Mouse (Mus musculus): ENCODE data around the gene Kcnj8. TPM values are rescaled to one million over a fixed set of nuclear protein-coding genes. Genes with fewer than 3 reads are reported as not detected.

Kcnj8 gene
- polyA plus RNA-seq, 1 experiment from 2014 or later: 2.4 TPM

DNA sequence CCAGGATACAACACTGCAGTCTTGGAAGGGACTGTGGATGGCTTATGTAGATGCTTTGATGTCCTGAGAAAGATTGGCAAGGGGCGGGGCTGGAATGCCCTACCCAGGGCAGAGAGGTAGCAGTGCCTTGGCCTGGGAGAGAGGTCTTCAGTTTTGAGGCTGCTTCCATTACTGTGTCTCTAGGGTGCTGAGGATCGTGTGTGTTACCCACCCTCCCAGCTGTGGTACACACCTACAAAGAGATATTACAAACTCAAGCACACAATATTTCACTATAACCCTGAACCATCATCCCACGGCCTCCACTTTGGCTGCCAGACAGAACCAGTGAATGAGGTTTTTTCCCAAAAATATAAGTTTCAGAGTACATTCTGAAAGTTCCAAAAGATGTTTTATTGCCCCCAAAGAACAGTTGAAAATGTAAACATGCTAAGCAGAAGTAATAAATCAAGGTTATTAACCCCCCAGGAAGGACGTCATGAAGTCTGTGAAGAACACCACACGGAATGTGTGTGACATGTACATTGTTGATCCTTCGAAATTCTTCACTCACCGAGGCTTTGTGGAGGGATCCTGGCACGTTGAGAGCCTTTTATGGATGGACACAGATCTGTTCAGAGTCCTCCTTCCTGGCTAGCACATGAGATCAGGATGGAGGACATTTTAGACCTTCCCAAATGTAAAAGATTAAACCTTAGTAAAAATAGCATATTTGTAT lies 29.2 kb downstream of the Kcnj8 start:
- no peak overlapping the region for H3K4me3 ChIP-seq
- H3K4me1 ChIP-seq (replicated peaks): no peaks in the 10 kb centered on the region
- no peaks in the 10 kb centered on the region for H3K9me3 ChIP-seq
- 88% methylated on average over 8 of the region's 8 CpGs for WGBS
- DNase-seq (ENCODE audit: low spot score): no peak
- no peak overlapping the region for H3K27ac ChIP-seq
- H3K36me3 ChIP-seq: no peaks in the 10 kb centered on the region
- no peaks in the 10 kb centered on the region for H3K27me3 ChIP-seq (ENCODE audit: insufficient read depth, poor library complexity, severe bottlenecking)

DNA sequence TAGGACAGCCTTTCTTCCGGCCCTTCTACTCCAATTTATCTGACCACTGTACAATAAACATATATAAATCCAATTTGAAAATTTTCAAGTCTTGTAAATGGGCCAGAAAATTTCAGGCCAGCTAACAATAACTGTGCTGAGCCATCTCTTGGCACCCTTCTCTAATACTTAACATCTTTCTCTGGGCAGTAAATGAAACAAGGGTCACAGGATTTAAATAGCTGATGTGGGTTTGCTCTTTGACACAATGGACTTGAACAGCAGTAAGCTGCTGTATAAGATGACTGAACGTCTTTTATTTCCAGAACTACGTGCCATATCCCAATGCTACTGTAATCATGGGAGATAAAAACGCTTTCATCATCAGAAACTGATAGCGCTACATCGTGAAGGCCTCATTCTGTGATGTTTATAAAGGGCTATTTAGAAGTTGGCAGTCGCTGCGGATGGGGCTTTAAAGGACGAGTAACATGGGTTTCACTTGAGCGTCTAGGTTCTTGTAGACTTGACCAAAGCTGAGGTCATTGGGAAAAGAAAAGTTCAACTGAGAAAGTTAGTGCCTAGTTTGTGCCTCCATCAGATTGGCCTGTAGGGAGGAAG lies 30.8 kb downstream of the Kcnj8 start:
- no peak overlapping the region for H3K4me3 ChIP-seq
- H3K36me3 ChIP-seq: no peaks in the 10 kb centered on the region
- H3K9me3 ChIP-seq: no peaks in the 10 kb centered on the region
- no peaks in the 10 kb centered on the region for H3K27me3 ChIP-seq (ENCODE audit: insufficient read depth, poor library complexity, severe bottlenecking)
- 91% methylated on average over 10 of the region's 10 CpGs for WGBS
- DNase-seq (ENCODE audit: low spot score): no peak
- H3K27ac ChIP-seq: no peak overlapping the region
- H3K4me1 ChIP-seq (replicated peaks): no peaks in the 10 kb centered on the region

DNA sequence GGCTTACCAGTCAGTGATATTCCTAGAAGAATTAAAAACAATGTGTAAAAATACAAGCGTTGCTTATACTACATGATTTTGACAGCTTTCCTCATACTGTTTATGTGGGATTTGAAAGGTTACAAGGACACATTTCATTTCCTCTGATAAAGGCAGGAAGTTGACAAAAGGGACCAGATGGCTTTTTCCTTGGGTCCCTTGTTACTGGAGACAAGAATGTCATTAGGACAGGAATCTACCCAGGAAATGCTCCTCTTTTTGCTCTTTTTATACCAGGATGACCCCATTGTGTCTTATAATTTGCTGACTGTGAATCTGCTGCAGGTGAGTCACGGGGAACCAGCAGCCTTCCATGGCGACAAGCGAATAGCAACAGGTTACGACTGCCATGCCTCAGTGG lies 31.3 kb downstream of the Kcnj8 start:
- no peak for DNase-seq (ENCODE audit: low spot score)
- no peak overlapping the region for H3K4me3 ChIP-seq
- no peaks in the 10 kb centered on the region for H3K27me3 ChIP-seq (ENCODE audit: insufficient read depth, poor library complexity, severe bottlenecking)
- no peak overlapping the region for H3K27ac ChIP-seq
- WGBS: 88% methylated on average over 5 of the region's 5 CpGs
- H3K9me3 ChIP-seq: no peaks in the 10 kb centered on the region
- no peaks in the 10 kb centered on the region for H3K36me3 ChIP-seq
- no peaks in the 10 kb centered on the region for H3K4me1 ChIP-seq (replicated peaks)

DNA sequence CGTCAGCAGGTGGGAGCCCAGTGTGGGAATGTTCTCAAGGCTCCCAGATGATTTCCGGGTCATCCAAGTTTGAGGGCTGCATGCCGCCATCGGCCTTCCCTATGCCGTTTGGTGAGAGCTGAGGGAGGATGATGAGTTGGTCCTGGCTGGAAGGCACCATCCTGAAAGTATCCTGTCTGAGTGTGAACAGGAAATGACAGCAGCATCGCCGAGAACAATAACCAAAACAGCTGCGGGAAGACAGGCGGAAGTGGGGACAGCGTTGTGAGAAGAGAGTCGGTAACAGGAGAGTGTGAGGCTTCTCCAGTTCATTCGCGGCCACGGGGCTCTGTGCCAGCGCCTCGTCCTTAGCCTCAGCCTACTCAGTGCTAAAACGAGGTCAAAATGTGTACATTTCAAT lies 32.9 kb downstream of the Kcnj8 start:
- no peak overlapping the region for H3K27ac ChIP-seq
- no peaks in the 10 kb centered on the region for H3K27me3 ChIP-seq (ENCODE audit: insufficient read depth, poor library complexity, severe bottlenecking)
- H3K36me3 ChIP-seq: no peaks in the 10 kb centered on the region
- no peak for DNase-seq (ENCODE audit: low spot score)
- no peak overlapping the region for H3K4me3 ChIP-seq
- no peaks in the 10 kb centered on the region for H3K4me1 ChIP-seq (replicated peaks)
- 0 out of 2 replicates have a peak, but pooled peaks cover 4% of the 10 kb centered on the region for H3K9me3 ChIP-seq
- WGBS: 88% methylated on average over 17 of the region's 17 CpGs

DNA sequence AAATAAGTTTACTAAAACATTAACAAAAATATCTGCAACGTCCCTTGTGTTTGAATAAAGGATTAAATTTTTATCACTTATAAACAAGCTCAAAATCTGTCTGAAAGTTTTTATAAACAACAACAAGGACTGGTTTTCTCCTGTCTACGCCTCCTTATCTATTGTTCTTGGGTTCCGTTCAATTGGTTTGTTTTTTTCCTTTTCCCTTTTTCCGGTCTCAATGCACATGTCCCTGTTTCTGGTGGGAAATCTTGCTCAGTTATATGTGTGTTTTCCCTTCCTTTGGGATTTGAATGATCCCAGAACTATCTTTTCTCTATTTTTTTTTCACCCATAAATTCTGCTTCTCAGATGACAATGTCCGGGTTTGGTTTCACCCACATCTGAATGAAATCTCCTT lies 38.0 kb downstream of the Kcnj8 start:
- H3K36me3 ChIP-seq: no peaks in the 10 kb centered on the region
- H3K9me3 ChIP-seq: 0 out of 2 replicates have a peak, but pooled peaks cover 4% of the 10 kb centered on the region
- no peaks in the 10 kb centered on the region for H3K4me1 ChIP-seq (replicated peaks)
- 84% methylated on average over 5 of the region's 5 CpGs for WGBS
- H3K27me3 ChIP-seq (ENCODE audit: insufficient read depth, poor library complexity, severe bottlenecking): no peaks in the 10 kb centered on the region
- H3K27ac ChIP-seq: no peak overlapping the region
- DNase-seq (ENCODE audit: low spot score): no peak
- no peak overlapping the region for H3K4me3 ChIP-seq

DNA sequence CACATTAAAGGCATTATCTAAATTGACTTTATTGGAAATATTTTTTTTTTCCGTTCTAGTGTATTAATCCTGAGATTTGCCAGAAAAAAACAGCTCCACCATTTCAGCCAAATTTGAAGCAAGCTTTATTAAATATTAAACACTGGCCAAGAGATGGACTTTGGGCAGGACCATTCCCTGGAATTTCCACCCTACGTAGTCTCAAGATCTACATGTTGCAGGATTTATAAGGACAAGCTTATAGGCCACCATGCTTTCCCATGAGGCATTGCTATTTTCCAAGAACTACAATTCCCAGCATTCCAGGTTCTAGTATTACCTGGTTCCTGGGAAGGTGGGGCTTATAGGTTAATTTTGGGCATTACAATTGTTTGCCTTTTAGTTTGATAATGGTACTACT lies 38.7 kb downstream of the Kcnj8 start:
- Histone ChIP-seq H3K27me3 (ENCODE audit: insufficient read depth, poor library complexity, severe bottlenecking) (no peaks in the 10 kb centered on the region), H3K4me3 (no peak overlapping the region), H3K27ac (no peak overlapping the region), H3K4me1 (replicated peaks) (no peaks in the 10 kb centered on the region), H3K36me3 (no peaks in the 10 kb centered on the region), H3K9me3 (0 out of 2 replicates have a peak, but pooled peaks cover 4% of the 10 kb centered on the region)
- WGBS: 95% methylated on average over 2 of the region's 2 CpGs
- DNase-seq (ENCODE audit: low spot score): no peak

DNA sequence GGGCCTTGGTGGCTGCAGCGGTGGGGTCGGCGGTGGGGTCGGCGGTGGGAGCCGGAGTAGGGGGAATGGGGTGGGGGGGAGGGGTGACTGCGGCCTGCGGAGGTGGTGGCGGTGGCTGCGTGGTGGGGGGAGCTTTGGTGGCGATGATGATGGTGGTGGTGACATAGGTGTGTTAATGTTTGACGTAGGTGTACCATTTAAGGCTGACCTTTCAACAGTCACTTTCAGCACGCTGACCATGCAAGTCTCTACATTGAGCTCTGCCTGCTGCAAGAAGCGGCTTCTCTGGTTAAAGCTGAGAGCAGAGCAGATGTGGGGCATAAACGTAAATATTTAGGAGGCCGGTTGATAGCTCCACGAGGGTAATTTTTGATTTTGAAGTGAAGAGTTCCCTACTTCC lies 39.3 kb downstream of the Kcnj8 start:
- Histone ChIP-seq H3K27me3 (ENCODE audit: insufficient read depth, poor library complexity, severe bottlenecking) (no peaks in the 10 kb centered on the region), H3K4me3 (no peak overlapping the region), H3K4me1 (replicated peaks) (no peaks in the 10 kb centered on the region), H3K9me3 (0 out of 2 replicates have a peak, but pooled peaks cover 4% of the 10 kb centered on the region), H3K36me3 (no peaks in the 10 kb centered on the region), H3K27ac (no peak overlapping the region)
- DNase-seq (ENCODE audit: low spot score): no peak
- WGBS: 94% methylated on average over 17 of the region's 17 CpGs

DNA sequence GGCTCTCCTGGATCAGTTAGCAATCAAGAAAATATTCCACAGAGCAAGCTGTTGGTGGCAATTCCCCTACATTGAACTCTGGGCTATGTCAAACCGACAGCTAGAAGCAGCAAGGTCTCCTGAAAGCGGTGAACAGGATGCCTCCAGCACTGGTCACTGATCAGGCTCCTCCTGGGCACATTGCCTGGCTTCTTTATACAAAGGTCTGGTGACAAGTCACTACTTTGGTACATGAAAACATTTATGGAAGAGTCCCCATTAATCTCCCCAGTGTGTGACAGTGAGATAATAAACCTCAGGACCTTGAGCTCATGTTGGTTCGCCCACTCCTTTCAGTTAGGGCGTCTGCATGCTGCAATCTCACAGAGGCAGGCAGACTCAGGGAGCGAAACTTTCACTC lies 41.0 kb downstream of the Kcnj8 start:
- Histone ChIP-seq H3K27ac (no peak overlapping the region), H3K4me3 (no peak overlapping the region), H3K4me1 (replicated peaks) (no peaks in the 10 kb centered on the region), H3K9me3 (0 out of 2 replicates have a peak, but pooled peaks cover 4% of the 10 kb centered on the region), H3K36me3 (no peaks in the 10 kb centered on the region), H3K27me3 (ENCODE audit: insufficient read depth, poor library complexity, severe bottlenecking) (no peaks in the 10 kb centered on the region)
- 88% methylated on average over 5 of the region's 5 CpGs for WGBS
- DNase-seq (ENCODE audit: low spot score): no peak

DNA sequence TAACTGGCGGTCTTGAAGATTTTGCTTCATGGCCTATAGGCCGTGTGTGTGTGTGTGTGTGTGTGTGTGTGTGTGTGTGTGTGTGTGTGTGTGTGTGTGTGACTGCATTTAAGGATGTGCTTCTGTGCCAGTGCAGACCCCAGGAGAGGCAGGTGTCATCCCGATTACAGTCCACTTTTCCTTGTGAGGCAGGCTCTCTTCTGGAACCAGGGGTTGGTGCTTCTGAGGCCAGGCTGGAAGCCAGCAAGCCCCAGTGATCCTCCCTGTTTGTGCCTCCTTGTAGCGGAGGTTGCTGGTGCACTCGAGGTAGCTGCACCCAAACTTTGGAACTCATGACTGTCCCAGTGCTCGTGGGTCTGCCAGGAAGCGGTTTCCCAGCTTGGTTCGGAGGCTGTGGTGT lies 41.7 kb downstream of the Kcnj8 start:
- 91% methylated on average over 8 of the region's 8 CpGs for WGBS
- no peak for DNase-seq (ENCODE audit: low spot score)
- Histone ChIP-seq H3K4me3 (no peak overlapping the region), H3K27ac (no peak overlapping the region), H3K9me3 (0 out of 2 replicates have a peak, but pooled peaks cover 3% of the 10 kb centered on the region), H3K4me1 (replicated peaks) (no peaks in the 10 kb centered on the region), H3K27me3 (ENCODE audit: insufficient read depth, poor library complexity, severe bottlenecking) (no peaks in the 10 kb centered on the region), H3K36me3 (no peaks in the 10 kb centered on the region)

DNA sequence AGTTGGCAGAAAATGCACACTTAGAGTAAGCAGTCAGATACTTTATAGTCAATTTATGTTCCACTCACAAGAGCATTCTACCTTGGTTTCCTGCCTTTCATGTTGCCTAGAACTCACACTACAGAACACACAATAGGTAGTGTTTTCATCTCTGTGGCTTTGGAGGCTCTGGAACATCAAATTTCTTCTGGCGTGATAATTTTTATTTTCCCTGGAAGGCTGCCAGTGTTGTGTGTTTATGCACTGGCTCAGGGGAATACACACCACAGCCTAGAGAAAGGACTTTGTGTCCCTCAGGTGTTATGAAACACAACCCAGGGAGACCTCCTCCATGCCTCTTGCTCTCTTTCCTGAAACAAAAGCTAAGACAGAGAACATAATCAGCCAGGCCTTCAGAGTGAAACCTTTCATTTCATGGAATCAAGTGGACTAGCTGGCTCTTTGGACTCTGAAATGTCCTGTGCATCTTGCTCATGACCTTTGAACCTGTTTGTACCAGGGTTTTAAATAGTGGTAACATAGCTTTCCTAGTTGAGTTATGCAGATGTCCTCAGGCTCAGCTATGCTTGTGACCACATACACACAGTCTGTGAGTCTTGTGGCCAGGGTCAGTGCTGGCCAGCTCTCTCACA lies 43.4 kb downstream of the Kcnj8 start:
- Histone ChIP-seq H3K27ac (no peak overlapping the region), H3K36me3 (no peaks in the 10 kb centered on the region), H3K9me3 (no peaks in the 10 kb centered on the region), H3K4me3 (no peak overlapping the region), H3K4me1 (replicated peaks) (no peaks in the 10 kb centered on the region), H3K27me3 (ENCODE audit: insufficient read depth, poor library complexity, severe bottlenecking) (no peaks in the 10 kb centered on the region)
- WGBS: 79% methylated on average over 1 of the region's 1 CpGs
- no peak for DNase-seq (ENCODE audit: low spot score)

DNA sequence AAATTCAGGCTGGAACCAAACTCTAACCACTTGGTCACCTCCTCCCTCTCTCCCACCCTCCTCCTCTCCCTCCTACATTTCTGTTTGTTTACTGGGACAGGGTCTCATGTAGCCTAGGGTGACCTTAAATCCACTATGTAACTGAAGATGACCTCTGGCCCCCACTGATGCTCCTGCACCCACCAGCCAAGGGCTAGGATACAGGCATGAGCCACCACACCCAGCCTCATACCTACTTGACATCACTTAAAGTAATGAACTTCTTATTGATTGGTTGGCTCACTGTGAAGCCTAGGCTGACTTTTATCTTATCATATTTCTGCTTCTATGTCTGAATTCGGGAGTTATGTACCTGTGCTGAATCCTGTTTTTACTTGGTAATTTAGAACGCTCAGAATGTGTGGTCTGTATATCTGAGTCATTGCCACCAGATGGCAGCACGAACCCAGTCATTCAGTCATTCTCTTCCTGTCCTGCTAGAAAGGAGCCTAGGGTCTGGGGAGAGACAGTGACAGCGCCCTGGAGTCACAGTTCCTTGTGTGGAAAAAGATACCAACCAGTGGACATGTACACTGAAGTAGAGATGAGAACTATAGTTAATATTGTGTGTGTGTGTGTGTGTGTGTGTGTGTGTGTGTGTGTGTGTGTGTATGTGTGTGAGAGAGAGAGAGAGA lies 46.6 kb downstream of the Kcnj8 start:
- H3K27ac ChIP-seq: no peak overlapping the region
- no peaks in the 10 kb centered on the region for H3K36me3 ChIP-seq
- DNase-seq (ENCODE audit: low spot score): peak; percentile 71
- H3K9me3 ChIP-seq: no peaks in the 10 kb centered on the region
- H3K4me1 ChIP-seq (replicated peaks): no peaks in the 10 kb centered on the region
- no peak overlapping the region for H3K4me3 ChIP-seq
- 14% methylated on average over 4 of the region's 4 CpGs for whole genome bisulfite sequencing
- no peaks in the 10 kb centered on the region for H3K27me3 ChIP-seq (ENCODE audit: insufficient read depth, poor library complexity, severe bottlenecking)

DNA sequence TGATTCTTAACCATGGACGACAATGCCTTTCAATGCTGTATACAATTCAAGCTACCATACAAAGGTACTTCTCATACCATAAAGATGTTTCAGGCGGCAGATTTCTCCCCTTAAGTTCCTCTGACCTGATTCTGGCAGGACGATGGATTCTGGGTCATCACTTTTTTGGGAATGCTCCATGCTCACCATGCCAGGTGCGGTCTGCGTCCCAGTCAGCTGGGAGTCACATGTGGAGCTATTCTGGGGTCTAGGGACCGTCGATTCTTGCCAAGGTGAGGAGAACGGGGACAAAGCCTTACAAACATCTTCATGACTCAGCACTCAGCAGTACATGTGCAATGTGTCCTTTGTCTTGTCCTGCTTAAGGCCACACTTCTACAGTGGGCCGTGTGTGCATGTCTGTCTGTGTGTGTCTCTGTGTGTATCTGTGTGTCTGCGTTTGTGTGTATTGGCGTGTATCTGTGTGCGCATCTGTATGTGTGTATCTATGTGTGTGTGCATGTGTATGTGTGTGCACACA lies 49.8 kb downstream of the Kcnj8 start:
- H3K36me3 ChIP-seq: no peaks in the 10 kb centered on the region
- H3K4me1 ChIP-seq (replicated peaks): no peaks in the 10 kb centered on the region
- H3K4me3 ChIP-seq: no peak overlapping the region
- no peak overlapping the region for H3K27ac ChIP-seq
- H3K27me3 ChIP-seq (ENCODE audit: insufficient read depth, poor library complexity, severe bottlenecking): no peaks in the 10 kb centered on the region
- WGBS: 85% methylated on average over 12 of the region's 12 CpGs
- H3K9me3 ChIP-seq: no peaks in the 10 kb centered on the region
- no peak for DNase-seq (ENCODE audit: low spot score)

DNA sequence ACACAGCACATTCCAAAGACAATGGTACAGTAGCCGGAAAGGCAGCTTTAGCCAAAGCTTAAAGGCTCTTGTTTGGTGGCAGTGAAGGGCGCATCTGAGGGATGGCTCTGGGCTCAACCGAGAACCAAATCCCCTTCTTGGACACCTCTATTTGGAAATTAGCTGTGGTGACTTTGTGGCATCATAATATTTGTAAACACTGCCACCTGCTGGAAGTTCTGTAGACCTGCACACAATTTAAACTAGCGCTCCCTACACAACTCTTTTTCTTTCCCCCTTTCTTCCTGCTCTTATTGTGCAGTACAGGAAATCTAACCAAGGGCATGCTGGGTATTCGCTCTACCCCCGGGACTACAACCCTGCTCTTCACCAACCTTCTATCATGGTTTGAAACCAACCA lies 52.3 kb downstream of the Kcnj8 start:
- no peaks in the 10 kb centered on the region for H3K36me3 ChIP-seq
- no peak overlapping the region for H3K4me3 ChIP-seq
- no peaks in the 10 kb centered on the region for H3K27me3 ChIP-seq (ENCODE audit: insufficient read depth, poor library complexity, severe bottlenecking)
- no peak overlapping the region for H3K27ac ChIP-seq
- DNase-seq (ENCODE audit: low spot score): peak; percentile 20
- 13% methylated on average over 6 of the region's 6 CpGs for WGBS
- no peaks in the 10 kb centered on the region for H3K4me1 ChIP-seq (replicated peaks)
- no peaks in the 10 kb centered on the region for H3K9me3 ChIP-seq

All from hindbrain, embryonic 10.5 days (tissue).